Mouse (Mus musculus) gastrocnemius, postnatal 4 days (tissue): ENCODE results near the gene Mindy4. TPM values are rescaled to one million over a fixed set of nuclear protein-coding genes. Genes with fewer than 3 reads are reported as not detected.

Source experiments
- DNase-seq, 2 experiments: peaks; one replicate each; pipeline ENCODE4 v3.0.0; 2021 to 2022; ENCODE audit warnings: low spot score in 2 of 2, mixed read lengths in 2 of 2
- total RNA-seq, 2 experiments: library from RNA; stranded (reverse); gene quantifications; 2 replicates each; pipeline ENCODE4 v1.2.3; 2021

The Mindy4 gene
- total RNA-seq, 2 experiments from 2014 or later, result 4.1 to 4.4 TPM

GRCm38 (mm10) chr6:55337242-55337641 is 134.1 kb downstream of the Mindy4 start:
- no peak for DNase-seq

- no peak for DNase-seq
Measured at GRCm38 (mm10) chr6:55338077-55338476, 134.9 kb downstream of the Mindy4 start.

GRCm38 (mm10) chr6:55338934-55339825 is 136.0 kb downstream of the Mindy4 start:
- no peak for DNase-seq

- no peak for DNase-seq
Measured at GRCm38 (mm10) chr6:55341688-55342087, 138.5 kb downstream of the Mindy4 start.

- peak in 1 of 2 experiments; percentile 64 for DNase-seq
Measured at GRCm38 (mm10) chr6:55342328-55342727, 139.1 kb downstream of the Mindy4 start.

GRCm38 (mm10) chr6:55343446-55343845 is 140.3 kb downstream of the Mindy4 start:
- DNase-seq, result no peak

- no peak for DNase-seq
Measured at GRCm38 (mm10) chr6:55344291-55345016, 141.3 kb downstream of the Mindy4 start.

GRCm38 (mm10) chr6:55345264-55345663 is 142.1 kb downstream of the Mindy4 start:
- DNase-seq, result no peak

- DNase-seq, result no peak
Measured at GRCm38 (mm10) chr6:55346491-55346890, 143.3 kb downstream of the Mindy4 start.

- DNase-seq, result no peak
Measured at GRCm38 (mm10) chr6:55347711-55348571, 144.8 kb downstream of the Mindy4 start.

- DNase-seq, result no peak
Measured at GRCm38 (mm10) chr6:55349231-55349630, 146.0 kb downstream of the Mindy4 start.

GRCm38 (mm10) chr6:55350383-55350952 is 147.3 kb downstream of the Mindy4 start:
- no peak for DNase-seq

- DNase-seq, result no peak
Measured at GRCm38 (mm10) chr6:55351712-55352111, 148.5 kb downstream of the Mindy4 start.

GRCm38 (mm10) chr6:55353711-55354445 is 150.7 kb downstream of the Mindy4 start:
- no peak for DNase-seq

GRCm38 (mm10) chr6:55354456-55355117 is 151.4 kb downstream of the Mindy4 start:
- no peak for DNase-seq

GRCm38 (mm10) chr6:55355575-55355974 is 152.4 kb downstream of the Mindy4 start:
- no peak for DNase-seq

- no peak for DNase-seq
Measured at GRCm38 (mm10) chr6:55356017-55356703, 153.0 kb downstream of the Mindy4 start.

GRCm38 (mm10) chr6:55356976-55357635 is 153.9 kb downstream of the Mindy4 start:
- DNase-seq, result no peak
